Mouse (Mus musculus): ENCODE measurements around the gene Bcl2a1b. TPM values are rescaled to one million over a fixed set of nuclear protein-coding genes. Genes with fewer than 3 reads are reported as not detected.
"Not testable (repeated sequence)": the region's sequence is repeated elsewhere in the genome, so short reads cannot be mapped to it uniquely, and the experiment has no call there.

The Bcl2a1b gene
- polyA plus RNA-seq, 1 experiment from 2014 or later, result 1.1 TPM

GRCm38 (mm10) chr9:89210353-89211064 lies 11.5 kb downstream of the Bcl2a1b start, which contains the start of gene Mthfs:
Gene Mthfs, plus strand, starts transcription at chr9:89210676.
- not testable (repeated sequence) for H3K9me3 ChIP-seq (ENCODE audit: control insufficient read depth, low read length); H3K27me3 ChIP-seq (replicated peaks; ENCODE audit: control insufficient read depth, insufficient read depth, low read length); H3K36me3 ChIP-seq (ENCODE audit: control insufficient read depth, insufficient read depth); H3K4me1 ChIP-seq (replicated peaks; ENCODE audit: control insufficient read depth, insufficient read depth, low read length)
- Histone ChIP-seq H3K27ac (ENCODE audit: low read length) (peak within 1 kb of the TSS; percentile 69), H3K9ac (replicated peaks; ENCODE audit: low read depth, low read length) (peak within 1 kb of the TSS; percentile 46; the same call in 1 of the 2 replicates), H3K4me3 (replicated peaks; ENCODE audit: low read length) (peak within 1 kb of the TSS; percentile 33), H3K4me2 (ENCODE audit: low read length) (peak within 1 kb of the TSS; percentile 45)
- ATAC-seq, result peak; percentile 73
- 27% methylated on average over 9 of the region's 12 CpGs for WGBS

- peak; percentile 95 for ATAC-seq
- not testable (repeated sequence) for H3K9me3 ChIP-seq (ENCODE audit: control insufficient read depth, low read length); H3K4me1 ChIP-seq (replicated peaks; ENCODE audit: control insufficient read depth, insufficient read depth, low read length); H3K27me3 ChIP-seq (replicated peaks; ENCODE audit: control insufficient read depth, insufficient read depth, low read length); H3K9ac ChIP-seq (replicated peaks; ENCODE audit: low read depth, low read length); H3K36me3 ChIP-seq (ENCODE audit: control insufficient read depth, insufficient read depth); H3K27ac ChIP-seq (ENCODE audit: low read length)
- 12% methylated on average over 5 of the region's 44 CpGs for WGBS
- peak overlapping the region; percentile 42 for H3K4me2 ChIP-seq (ENCODE audit: low read length)
- peak overlapping the region; percentile 31 for H3K4me3 ChIP-seq (replicated peaks; ENCODE audit: low read length)
These were observed 12.3 kb downstream of the Bcl2a1b start for GRCm38 (mm10) chr9:89211065-89211858.

GRCm38 (mm10) chr9:89212428-89212827 lies 13.4 kb downstream of the Bcl2a1b start:
- 0 out of 2 replicates have a peak, but pooled peaks have one; percentile 9 for ATAC-seq
- not testable (repeated sequence) for H3K36me3 ChIP-seq (ENCODE audit: control insufficient read depth, insufficient read depth); H3K9me3 ChIP-seq (ENCODE audit: control insufficient read depth, low read length); H3K4me1 ChIP-seq (replicated peaks; ENCODE audit: control insufficient read depth, insufficient read depth, low read length); H3K27me3 ChIP-seq (replicated peaks; ENCODE audit: control insufficient read depth, insufficient read depth, low read length); H3K27ac ChIP-seq (ENCODE audit: low read length); H3K4me2 ChIP-seq (ENCODE audit: low read length); H3K9ac ChIP-seq (replicated peaks; ENCODE audit: low read depth, low read length); H3K4me3 ChIP-seq (replicated peaks; ENCODE audit: low read length)
- 38% methylated on average over 1 of the region's 1 CpGs for WGBS

GRCm38 (mm10) chr9:89218174-89218573 lies 19.2 kb downstream of the Bcl2a1b start:
- not testable (repeated sequence) for H3K4me3 ChIP-seq (replicated peaks; ENCODE audit: low read length); ATAC-seq; H3K36me3 ChIP-seq (ENCODE audit: control insufficient read depth, insufficient read depth); H3K4me2 ChIP-seq (ENCODE audit: low read length); H3K27me3 ChIP-seq (replicated peaks; ENCODE audit: control insufficient read depth, insufficient read depth, low read length); H3K9ac ChIP-seq (replicated peaks; ENCODE audit: low read depth, low read length); H3K27ac ChIP-seq (ENCODE audit: low read length); H3K9me3 ChIP-seq (ENCODE audit: control insufficient read depth, low read length); H3K4me1 ChIP-seq (replicated peaks; ENCODE audit: control insufficient read depth, insufficient read depth, low read length)
- WGBS, result 90% methylated on average over 4 of the region's 4 CpGs

GRCm38 (mm10) chr9:89219668-89220067 lies 20.7 kb downstream of the Bcl2a1b start:
- not testable (repeated sequence) for H3K36me3 ChIP-seq (ENCODE audit: control insufficient read depth, insufficient read depth); ATAC-seq
- 94% methylated on average over 3 of the region's 4 CpGs for WGBS

GRCm38 (mm10) chr9:89220704-89221287 lies 21.8 kb downstream of the Bcl2a1b start:
- H3K4me3 ChIP-seq (replicated peaks; ENCODE audit: low read length); ATAC-seq; H3K9me3 ChIP-seq (ENCODE audit: control insufficient read depth, low read length); H3K27me3 ChIP-seq (replicated peaks; ENCODE audit: control insufficient read depth, insufficient read depth, low read length); H3K9ac ChIP-seq (replicated peaks; ENCODE audit: low read depth, low read length); H3K4me1 ChIP-seq (replicated peaks; ENCODE audit: control insufficient read depth, insufficient read depth, low read length); H3K4me2 ChIP-seq (ENCODE audit: low read length); H3K36me3 ChIP-seq (ENCODE audit: control insufficient read depth, insufficient read depth); H3K27ac ChIP-seq (ENCODE audit: low read length): not testable (repeated sequence)
- 94% methylated on average over 6 of the region's 6 CpGs for WGBS

More at GRCm38 (mm10) chr9:89219668-89220067, 20.7 kb downstream of the Bcl2a1b start:
- H3K27ac ChIP-seq (ENCODE audit: low read length); H3K27me3 ChIP-seq (replicated peaks; ENCODE audit: control insufficient read depth, insufficient read depth, low read length); H3K9ac ChIP-seq (replicated peaks; ENCODE audit: low read depth, low read length); H3K4me2 ChIP-seq (ENCODE audit: low read length); H3K4me3 ChIP-seq (replicated peaks; ENCODE audit: low read length); H3K4me1 ChIP-seq (replicated peaks; ENCODE audit: control insufficient read depth, insufficient read depth, low read length); H3K9me3 ChIP-seq (ENCODE audit: control insufficient read depth, low read length): not testable (repeated sequence)

- H3K27me3 ChIP-seq (replicated peaks; ENCODE audit: control insufficient read depth, insufficient read depth, low read length), result no peaks in the 10 kb centered on the region
- no peak overlapping the region for H3K9ac ChIP-seq (replicated peaks; ENCODE audit: low read depth, low read length)
- WGBS, result 56% methylated on average over 4 of the region's 4 CpGs
- H3K36me3 ChIP-seq (ENCODE audit: control insufficient read depth, insufficient read depth), result no peaks in the 10 kb centered on the region
- no peaks in the 10 kb centered on the region for H3K4me1 ChIP-seq (replicated peaks; ENCODE audit: control insufficient read depth, insufficient read depth, low read length)
- peak; percentile 67; the same call in 1 of the 2 replicates for ATAC-seq
- H3K9me3 ChIP-seq (ENCODE audit: control insufficient read depth, low read length), result no peaks in the 10 kb centered on the region
- no peak overlapping the region for H3K27ac ChIP-seq (ENCODE audit: low read length)
- no peak overlapping the region for H3K4me2 ChIP-seq (ENCODE audit: low read length)
- no peak overlapping the region for H3K4me3 ChIP-seq (replicated peaks; ENCODE audit: low read length)
These were observed 27.1 kb downstream of the Bcl2a1b start for GRCm38 (mm10) chr9:89226071-89226470.

GRCm38 (mm10) chr9:89228122-89228521 lies 29.1 kb downstream of the Bcl2a1b start:
- no peaks in the 10 kb centered on the region for H3K4me1 ChIP-seq (replicated peaks; ENCODE audit: control insufficient read depth, insufficient read depth, low read length)
- H3K4me3 ChIP-seq (replicated peaks; ENCODE audit: low read length), result no peak overlapping the region
- no peak for ATAC-seq
- H3K36me3 ChIP-seq (ENCODE audit: control insufficient read depth, insufficient read depth), result no peaks in the 10 kb centered on the region
- H3K9me3 ChIP-seq (ENCODE audit: control insufficient read depth, low read length), result no peaks in the 10 kb centered on the region
- no peak overlapping the region for H3K4me2 ChIP-seq (ENCODE audit: low read length)
- H3K27me3 ChIP-seq (replicated peaks; ENCODE audit: control insufficient read depth, insufficient read depth, low read length), result no peaks in the 10 kb centered on the region
- no peak overlapping the region for H3K9ac ChIP-seq (replicated peaks; ENCODE audit: low read depth, low read length)
- 89% methylated on average over 7 of the region's 7 CpGs for WGBS
- H3K27ac ChIP-seq (ENCODE audit: low read length), result no peak overlapping the region

- peak; percentile 79 for ATAC-seq
- not testable (repeated sequence) for H3K9ac ChIP-seq (replicated peaks; ENCODE audit: low read depth, low read length); H3K4me2 ChIP-seq (ENCODE audit: low read length); H3K9me3 ChIP-seq (ENCODE audit: control insufficient read depth, low read length); H3K27ac ChIP-seq (ENCODE audit: low read length); H3K27me3 ChIP-seq (replicated peaks; ENCODE audit: control insufficient read depth, insufficient read depth, low read length); H3K4me3 ChIP-seq (replicated peaks; ENCODE audit: low read length); H3K4me1 ChIP-seq (replicated peaks; ENCODE audit: control insufficient read depth, insufficient read depth, low read length); H3K36me3 ChIP-seq (ENCODE audit: control insufficient read depth, insufficient read depth)
- 64% methylated on average over 1 of the region's 2 CpGs for WGBS
These were observed 32.0 kb downstream of the Bcl2a1b start for GRCm38 (mm10) chr9:89230897-89231497.
